Mouse (Mus musculus) liver, postnatal 0 days (tissue): ENCODE data around the gene Slc22a14.

ENCODE experiments used
- CTCF ChIP-seq: sonication (generic); IDR thresholded peaks from 2 replicates; pipeline ENCODE4 v1.5.1; 2016; ENCODE audit warnings: antibody characterized with exemption, low read depth
- EP300 ChIP-seq: IDR thresholded peaks from 2 replicates; pipeline ENCODE4 v1.6.1; 2016; ENCODE audit warnings: antibody characterized with exemption, low read depth, mild to moderate bottlenecking

GRCm38 (mm10) chr9:119219667-119220066 lies 145.7 kb downstream of the Slc22a14 start:
- TF ChIP-seq CTCF = no peak
- no peak for TF ChIP-seq EP300
